Mouse (Mus musculus): ENCODE results near the gene Krtap31-1. TPM values are rescaled to one million over a fixed set of nuclear protein-coding genes. Genes with fewer than 3 reads are reported as not detected.
"Not testable (repeated sequence)": the region's sequence is repeated elsewhere in the genome, so short reads cannot be mapped to it uniquely, and the experiment has no call there.

The Krtap31-1 gene
- polyA plus RNA-seq (2015; fragmentation: Nextera tagmentation; extraction: Ambion mirVana) = not detected in 2 replicates

- H3K27ac ChIP-seq = no peak within 1 kb of the TSS
- no peak within 1 kb of the TSS for H3K9ac ChIP-seq
- H3K27me3 ChIP-seq = no peaks in the 10 kb centered on the region
- no peaks in the 10 kb centered on the region for H3K4me1 ChIP-seq (replicated peaks)
- H3K36me3 ChIP-seq = no peaks in the 10 kb centered on the region
- ATAC-seq (replicated peaks; ENCODE audit: insufficient number of reproducible peaks, insufficient read depth, low FRiP score, low read depth) = no peak
- no peak within 1 kb of the TSS for H3K4me2 ChIP-seq
- no peak within 1 kb of the TSS for H3K4me3 ChIP-seq
- 73% methylated on average over 2 of the region's 2 CpGs for WGBS
- H3K9me3 ChIP-seq (replicated peaks) = no peaks in the 10 kb centered on the region
These were observed at the start of gene Krtap31-1 for GRCm38 (mm10) chr11:99907620-99908019. Gene Krtap31-1, plus strand, starts transcription at chr11:99907920.

- 74% methylated on average over 2 of the region's 2 CpGs for whole genome bisulfite sequencing
These were observed 49.0 kb upstream of the Krtap31-1 start for GRCm38 (mm10) chr11:99858761-99859160.

GRCm38 (mm10) chr11:99864176-99864575 is 43.5 kb upstream of the Krtap31-1 start, which contains the start of gene Gm11559:
Gene Gm11559, plus strand, starts transcription at chr11:99864476.
- not testable (repeated sequence) for H3K4me1 ChIP-seq (replicated peaks); H3K27me3 ChIP-seq; H3K4me2 ChIP-seq; H3K36me3 ChIP-seq; H3K4me3 ChIP-seq; H3K27ac ChIP-seq; H3K9ac ChIP-seq; H3K9me3 ChIP-seq (replicated peaks); ATAC-seq (replicated peaks; ENCODE audit: insufficient number of reproducible peaks, insufficient read depth, low FRiP score, low read depth)
- 32% methylated on average over 1 of the region's 1 CpGs for WGBS

More at GRCm38 (mm10) chr11:99858761-99859160, 49.0 kb upstream of the Krtap31-1 start:
- Histone ChIP-seq H3K9me3 (replicated peaks) (no peaks in the 10 kb centered on the region), H3K9ac (no peak overlapping the region), H3K4me3 (no peak overlapping the region), H3K4me1 (replicated peaks) (no peaks in the 10 kb centered on the region), H3K4me2 (no peak overlapping the region), H3K36me3 (no peaks in the 10 kb centered on the region), H3K27ac (no peak overlapping the region), H3K27me3 (no peaks in the 10 kb centered on the region)
- no peak for ATAC-seq (replicated peaks; ENCODE audit: insufficient number of reproducible peaks, insufficient read depth, low FRiP score, low read depth)

GRCm38 (mm10) chr11:99873089-99873488 is 34.6 kb upstream of the Krtap31-1 start, which contains the start of gene Krtap9-1:
Gene Krtap9-1, plus strand, starts transcription at chr11:99873389.
- not testable (repeated sequence) for H3K4me1 ChIP-seq (replicated peaks); ATAC-seq (replicated peaks; ENCODE audit: insufficient number of reproducible peaks, insufficient read depth, low FRiP score, low read depth)
- WGBS = 65% methylated on average over 1 of the region's 1 CpGs

GRCm38 (mm10) chr11:99878887-99879286 is 28.8 kb upstream of the Krtap31-1 start, which contains the start of gene Gm11567:
Gene Gm11567, plus strand, starts transcription at chr11:99879187.
- H3K4me3 ChIP-seq; H3K9me3 ChIP-seq (replicated peaks); H3K27ac ChIP-seq; H3K4me2 ChIP-seq; H3K4me1 ChIP-seq (replicated peaks); ATAC-seq (replicated peaks; ENCODE audit: insufficient number of reproducible peaks, insufficient read depth, low FRiP score, low read depth); H3K9ac ChIP-seq; H3K36me3 ChIP-seq; H3K27me3 ChIP-seq: not testable (repeated sequence)
- WGBS = 43% methylated on average over 1 of the region's 1 CpGs

More at GRCm38 (mm10) chr11:99873089-99873488, 34.6 kb upstream of the Krtap31-1 start, which contains the start of gene Krtap9-1:
- not testable (repeated sequence) for H3K4me3 ChIP-seq; H3K9ac ChIP-seq; H3K36me3 ChIP-seq; H3K9me3 ChIP-seq (replicated peaks); H3K27me3 ChIP-seq; H3K4me2 ChIP-seq; H3K27ac ChIP-seq

- Histone ChIP-seq H3K4me3 (no peak within 1 kb of the TSS), H3K9me3 (replicated peaks) (no peaks in the 10 kb centered on the region), H3K27me3 (no peaks in the 10 kb centered on the region), H3K36me3 (no peaks in the 10 kb centered on the region), H3K4me1 (replicated peaks) (no peaks in the 10 kb centered on the region), H3K27ac (no peak within 1 kb of the TSS), H3K9ac (no peak within 1 kb of the TSS), H3K4me2 (no peak within 1 kb of the TSS)
- ATAC-seq (replicated peaks; ENCODE audit: insufficient number of reproducible peaks, insufficient read depth, low FRiP score, low read depth) = no peak
- WGBS = 85% methylated on average over 3 of the region's 3 CpGs
These were observed 6.7 kb downstream of the Krtap31-1 start, which contains the start of gene Gm11565 for GRCm38 (mm10) chr11:99914451-99914850. Gene Gm11565, plus strand, starts transcription at chr11:99914751.

GRCm38 (mm10) chr11:99935991-99936390 is 28.3 kb downstream of the Krtap31-1 start, which contains the start of gene Krtap31-2:
Gene Krtap31-2, plus strand, starts transcription at chr11:99936291.
- peaks cover 2% of the 10 kb centered on the region; the same call in 1 of the 2 replicates for H3K27me3 ChIP-seq
- no peak for ATAC-seq (replicated peaks; ENCODE audit: insufficient number of reproducible peaks, insufficient read depth, low FRiP score, low read depth)
- H3K36me3 ChIP-seq = no peaks in the 10 kb centered on the region

GRCm38 (mm10) chr11:99937751-99938264 is 30.1 kb downstream of the Krtap31-1 start:
- WGBS = 81% methylated on average over 9 of the region's 9 CpGs
- H3K4me2 ChIP-seq = no peak overlapping the region
- H3K4me3 ChIP-seq = no peak overlapping the region

More at GRCm38 (mm10) chr11:99935991-99936390, 28.3 kb downstream of the Krtap31-1 start, which contains the start of gene Krtap31-2:
- H3K9ac ChIP-seq = no peak within 1 kb of the TSS
- no peaks in the 10 kb centered on the region for H3K9me3 ChIP-seq (replicated peaks)
- no peak within 1 kb of the TSS for H3K27ac ChIP-seq
- 84% methylated on average over 1 of the region's 1 CpGs for WGBS
- H3K4me3 ChIP-seq = no peak within 1 kb of the TSS
- H3K4me2 ChIP-seq = no peak within 1 kb of the TSS
- no peaks in the 10 kb centered on the region for H3K4me1 ChIP-seq (replicated peaks)

GRCm38 (mm10) chr11:99948175-99948574 is 40.5 kb downstream of the Krtap31-1 start, which contains the start of gene Krtap9-5:
Gene Krtap9-5, plus strand, starts transcription at chr11:99948475.
- H3K4me2 ChIP-seq = no peak within 1 kb of the TSS
- H3K36me3 ChIP-seq = no peaks in the 10 kb centered on the region
- no peak within 1 kb of the TSS for H3K4me3 ChIP-seq
- ATAC-seq (replicated peaks; ENCODE audit: insufficient number of reproducible peaks, insufficient read depth, low FRiP score, low read depth) = no peak
- H3K4me1 ChIP-seq (replicated peaks) = no peaks in the 10 kb centered on the region
- H3K9ac ChIP-seq = no peak within 1 kb of the TSS
- H3K27ac ChIP-seq = no peak within 1 kb of the TSS
- no peaks in the 10 kb centered on the region for H3K9me3 ChIP-seq (replicated peaks)
- 75% methylated on average over 2 of the region's 2 CpGs for WGBS
- H3K27me3 ChIP-seq = no peaks in the 10 kb centered on the region

More at GRCm38 (mm10) chr11:99937751-99938264, 30.1 kb downstream of the Krtap31-1 start:
- H3K4me1 ChIP-seq (replicated peaks) = no peaks in the 10 kb centered on the region
- H3K9me3 ChIP-seq (replicated peaks) = no peaks in the 10 kb centered on the region
- no peak overlapping the region for H3K9ac ChIP-seq
- no peaks in the 10 kb centered on the region for H3K36me3 ChIP-seq
- ATAC-seq (replicated peaks; ENCODE audit: insufficient number of reproducible peaks, insufficient read depth, low FRiP score, low read depth) = no peak
- no peaks in the 10 kb centered on the region for H3K27me3 ChIP-seq
- H3K27ac ChIP-seq = no peak overlapping the region

Other genes starting within 250 kb of the Krtap31-1 start
- gene Gm11563, start 249.0 kb upstream of the Krtap31-1 start, polyA plus RNA-seq (2015; fragmentation: Nextera tagmentation; extraction: Ambion mirVana) = not detected in 2 replicates
- not detected in 2 replicates for gene Krtap4-6, start 242.0 kb upstream of the Krtap31-1 start, polyA plus RNA-seq (2015; fragmentation: Nextera tagmentation; extraction: Ambion mirVana)
- not detected in 2 replicates for gene Gm14190, start 217.2 kb upstream of the Krtap31-1 start, polyA plus RNA-seq (2015; fragmentation: Nextera tagmentation; extraction: Ambion mirVana)
- not detected in 2 replicates for gene Gm14180, start 173.6 kb upstream of the Krtap31-1 start, polyA plus RNA-seq (2015; fragmentation: Nextera tagmentation; extraction: Ambion mirVana)
- gene Gm11595, start 135.0 kb upstream of the Krtap31-1 start, polyA plus RNA-seq (2015; fragmentation: Nextera tagmentation; extraction: Ambion mirVana) = not detected in 2 replicates
- gene Krtap4-8, start 127.2 kb upstream of the Krtap31-1 start, polyA plus RNA-seq (2015; fragmentation: Nextera tagmentation; extraction: Ambion mirVana) = not detected in 2 replicates
- not detected in 2 replicates for gene Krtap4-9, start 122.7 kb upstream of the Krtap31-1 start, polyA plus RNA-seq (2015; fragmentation: Nextera tagmentation; extraction: Ambion mirVana)
- not detected in 2 replicates for gene Gm11596, start 114.5 kb upstream of the Krtap31-1 start, polyA plus RNA-seq (2015; fragmentation: Nextera tagmentation; extraction: Ambion mirVana)
- gene Gm11569, start 109.0 kb upstream of the Krtap31-1 start, polyA plus RNA-seq (2015; fragmentation: Nextera tagmentation; extraction: Ambion mirVana) = not detected in 2 replicates
- gene Gm11554, start 103.5 kb upstream of the Krtap31-1 start, polyA plus RNA-seq (2015; fragmentation: Nextera tagmentation; extraction: Ambion mirVana) = not detected in 2 replicates
- not detected in 2 replicates for gene Krtap4-13, start 98.0 kb upstream of the Krtap31-1 start, polyA plus RNA-seq (2015; fragmentation: Nextera tagmentation; extraction: Ambion mirVana)
- not detected in 2 replicates for gene Gm11564, start 92.3 kb upstream of the Krtap31-1 start, polyA plus RNA-seq (2015; fragmentation: Nextera tagmentation; extraction: Ambion mirVana)
- gene 2300003K06Rik, start 69.9 kb upstream of the Krtap31-1 start, polyA plus RNA-seq (2015; fragmentation: Nextera tagmentation; extraction: Ambion mirVana) = not detected in 2 replicates
- not detected in 2 replicates for gene Krtap4-16, start 56.3 kb upstream of the Krtap31-1 start, polyA plus RNA-seq (2015; fragmentation: Nextera tagmentation; extraction: Ambion mirVana)
- not detected in 2 replicates for gene Gm11568, start 50.0 kb upstream of the Krtap31-1 start, polyA plus RNA-seq (2015; fragmentation: Nextera tagmentation; extraction: Ambion mirVana)
- gene Gm11559, start 43.4 kb upstream of the Krtap31-1 start, polyA plus RNA-seq (2015; fragmentation: Nextera tagmentation; extraction: Ambion mirVana) = not detected in 2 replicates
- not detected in 2 replicates for gene Krtap9-1, start 34.5 kb upstream of the Krtap31-1 start, polyA plus RNA-seq (2015; fragmentation: Nextera tagmentation; extraction: Ambion mirVana)
- gene Gm11567, start 28.7 kb upstream of the Krtap31-1 start, polyA plus RNA-seq (2015; fragmentation: Nextera tagmentation; extraction: Ambion mirVana) = not detected in 2 replicates
- not detected in 2 replicates for gene Gm11565, start 6.8 kb downstream of the Krtap31-1 start, polyA plus RNA-seq (2015; fragmentation: Nextera tagmentation; extraction: Ambion mirVana)
- not detected in 2 replicates for gene Krtap31-2, start 28.4 kb downstream of the Krtap31-1 start, polyA plus RNA-seq (2015; fragmentation: Nextera tagmentation; extraction: Ambion mirVana)
- not detected in 2 replicates for gene Krtap9-5, start 40.6 kb downstream of the Krtap31-1 start, polyA plus RNA-seq (2015; fragmentation: Nextera tagmentation; extraction: Ambion mirVana)
- gene Krtap29-1, start 71.1 kb downstream of the Krtap31-1 start, polyA plus RNA-seq (2015; fragmentation: Nextera tagmentation; extraction: Ambion mirVana) = not detected in 2 replicates
- not detected in 2 replicates for gene Krtap16-1, start 78.7 kb downstream of the Krtap31-1 start, polyA plus RNA-seq (2015; fragmentation: Nextera tagmentation; extraction: Ambion mirVana)
- gene Krtap17-1, start 86.1 kb downstream of the Krtap31-1 start, polyA plus RNA-seq (2015; fragmentation: Nextera tagmentation; extraction: Ambion mirVana) = 0.76 TPM in 1 of 2 replicates, not detected in the other
- gene Krt33a, start 108.3 kb downstream of the Krtap31-1 start, polyA plus RNA-seq (2015; fragmentation: Nextera tagmentation; extraction: Ambion mirVana) = not detected in 2 replicates
- 0.09 TPM in 1 of 2 replicates, not detected in the other for gene Krt33b, start 121.9 kb downstream of the Krtap31-1 start, polyA plus RNA-seq (2015; fragmentation: Nextera tagmentation; extraction: Ambion mirVana)
- gene Krt34, start 133.6 kb downstream of the Krtap31-1 start, polyA plus RNA-seq (2015; fragmentation: Nextera tagmentation; extraction: Ambion mirVana) = not detected in 2 replicates
- not detected in 2 replicates for gene Krt31, start 142.6 kb downstream of the Krtap31-1 start, polyA plus RNA-seq (2015; fragmentation: Nextera tagmentation; extraction: Ambion mirVana)
- gene Krt32, start 180.3 kb downstream of the Krtap31-1 start, polyA plus RNA-seq (2015; fragmentation: Nextera tagmentation; extraction: Ambion mirVana) = not detected in 2 replicates
- not detected in 2 replicates for gene Krt35, start 188.3 kb downstream of the Krtap31-1 start, polyA plus RNA-seq (2015; fragmentation: Nextera tagmentation; extraction: Ambion mirVana)
- gene Krt36, start 197.7 kb downstream of the Krtap31-1 start, polyA plus RNA-seq (2015; fragmentation: Nextera tagmentation; extraction: Ambion mirVana) = 0.10 TPM in 1 of 2 replicates, not detected in the other
- 0.45 and 0.62 TPM in 2 replicates for gene Krt13, start 213.6 kb downstream of the Krtap31-1 start, polyA plus RNA-seq (2015; fragmentation: Nextera tagmentation; extraction: Ambion mirVana)
- 4.2 and 20.2 TPM in 2 replicates for gene Krt15, start 228.0 kb downstream of the Krtap31-1 start, polyA plus RNA-seq (2015; fragmentation: Nextera tagmentation; extraction: Ambion mirVana)
- gene Krt19, start 240.7 kb downstream of the Krtap31-1 start, polyA plus RNA-seq (2015; fragmentation: Nextera tagmentation; extraction: Ambion mirVana) = 42.6 and 82.2 TPM in 2 replicates